Comparison of ENCODE assay signal across 17 mouse cellular contexts in the genomic region with DNA sequence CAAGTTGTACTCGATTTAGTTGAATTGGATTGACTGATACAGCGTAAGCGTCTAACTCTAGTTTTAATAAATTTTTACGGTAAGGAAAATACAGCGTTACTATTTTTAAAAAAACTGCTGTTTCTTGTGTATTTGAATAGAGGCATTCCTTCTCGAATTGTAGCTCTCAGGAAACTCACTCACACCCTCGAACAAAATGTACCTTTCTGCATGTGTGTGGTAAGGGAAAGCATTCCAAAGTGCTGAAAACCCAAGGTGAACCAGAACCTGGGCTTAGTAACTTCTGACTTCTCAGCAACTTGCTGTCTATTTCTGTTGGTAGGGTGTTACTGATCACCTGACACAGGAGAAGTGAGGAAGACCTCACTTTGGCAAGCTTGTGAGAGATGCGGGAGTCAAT.
DNase-seq lines count a peak whose midpoint lies in the region; ATAC-seq and TF ChIP-seq lines count a peak whose summit lies in the region.
"Had no signal": no experiment of that assay in that cellular context is flagged by ENCODE, and none has a peak within 500 bp of the region (broad histone marks: within the 10 kb centered on the region; RNA-seq: fewer than 3 reads in every experiment).

No protein-coding gene starts in this region.

- H3K4me2 ChIP-seq in hindbrain, embryonic 14.5 days (replicated peaks): no peak overlapping the region
- no peak overlapping the region for H3K4me2 ChIP-seq in hindbrain, embryonic 12.5 days (replicated peaks)
- no peak overlapping the region for H3K4me2 ChIP-seq in midbrain, embryonic 13.5 days (replicated peaks)
- H3K4me2 ChIP-seq in midbrain, postnatal 0 days (ENCODE audit: low read depth, low read length, poor library complexity, severe bottlenecking): no peak overlapping the region
- no peak overlapping the region for H3K4me2 ChIP-seq in forebrain, embryonic 14.5 days (ENCODE audit: low read length)

- no peak overlapping the region for H3K4me3 ChIP-seq in hindbrain, embryonic 14.5 days (replicated peaks; ENCODE audit: low read length)
- no peak overlapping the region for H3K4me3 ChIP-seq in hindbrain, embryonic 12.5 days
- H3K4me3 ChIP-seq in midbrain, embryonic 13.5 days (replicated peaks): no peak overlapping the region
- no peak overlapping the region for H3K4me3 ChIP-seq in midbrain, postnatal 0 days (ENCODE audit: low read depth, low read length)
- H3K4me3 ChIP-seq in forebrain, embryonic 14.5 days (ENCODE audit: low read depth, low read length): no peak overlapping the region
- H3K4me3 ChIP-seq: erythroblast, embryonic 14.5 days had no signal

- H3K4me1 ChIP-seq in hindbrain, embryonic 14.5 days (replicated peaks; ENCODE audit: control insufficient read depth, insufficient read depth, low read length): peaks cover 15% of the 10 kb centered on the region; the same call in 1 of the 2 replicates
- H3K4me1 ChIP-seq in hindbrain, embryonic 12.5 days: peaks cover 14% of the 10 kb centered on the region
- peaks cover 50% of the 10 kb centered on the region for H3K4me1 ChIP-seq in midbrain, embryonic 13.5 days (replicated peaks)
- H3K4me1 ChIP-seq in midbrain, postnatal 0 days (ENCODE audit: insufficient read depth, low read length): no peaks in the 10 kb centered on the region
- peaks cover 16% of the 10 kb centered on the region; the same call in 1 of the 2 replicates for H3K4me1 ChIP-seq in forebrain, embryonic 14.5 days (ENCODE audit: control insufficient read depth, insufficient read depth, low read length)
- H3K4me1 ChIP-seq: embryonic facial prominence, embryonic 15.5 days had no signal

- no peak for TF ChIP-seq CTCF in midbrain, postnatal 0 days (IDR thresholded peaks at IDR 0.05)

- H3K27ac ChIP-seq in hindbrain, embryonic 14.5 days: peak overlapping the region; percentile 84; the same call in 1 of the 2 replicates
- no peak overlapping the region for H3K27ac ChIP-seq in hindbrain, embryonic 12.5 days
- peak overlapping the region; percentile 44; the same call in 1 of the 2 replicates for H3K27ac ChIP-seq in midbrain, embryonic 13.5 days
- no peak overlapping the region for H3K27ac ChIP-seq in midbrain, postnatal 0 days (ENCODE audit: low read depth, low read length)
- H3K27ac ChIP-seq in forebrain, embryonic 14.5 days (ENCODE audit: low read depth, low read length): 0 out of 2 replicates have a peak overlapping the region, but pooled peaks have one; percentile 15
- H3K27ac ChIP-seq: embryonic facial prominence, embryonic 15.5 days; heart, embryonic 13.5 days had no signal

- H3K9ac ChIP-seq in hindbrain, embryonic 14.5 days: no peak overlapping the region
- H3K9ac ChIP-seq in hindbrain, embryonic 12.5 days: no peak overlapping the region
- no peak overlapping the region for H3K9ac ChIP-seq in midbrain, embryonic 13.5 days (replicated peaks)
- H3K9ac ChIP-seq in midbrain, postnatal 0 days (replicated peaks; ENCODE audit: low read length, poor library complexity, severe bottlenecking): no peak overlapping the region
- H3K9ac ChIP-seq in forebrain, embryonic 14.5 days (ENCODE audit: low read length): no peak overlapping the region
- H3K9ac ChIP-seq: embryonic facial prominence, embryonic 15.5 days; heart, embryonic 13.5 days had no signal

- peaks cover 66% of the 10 kb centered on the region for H3K27me3 ChIP-seq in hindbrain, embryonic 14.5 days (ENCODE audit: control insufficient read depth, insufficient read depth, low read length)
- peaks cover 38% of the 10 kb centered on the region for H3K27me3 ChIP-seq in hindbrain, embryonic 12.5 days
- H3K27me3 ChIP-seq in midbrain, embryonic 13.5 days: peaks cover 87% of the 10 kb centered on the region
- H3K27me3 ChIP-seq in midbrain, postnatal 0 days (ENCODE audit: insufficient read depth, low read length): peaks cover 56% of the 10 kb centered on the region
- H3K27me3 ChIP-seq in forebrain, embryonic 14.5 days (replicated peaks; ENCODE audit: control insufficient read depth, insufficient read depth, low read length): peaks cover 9% of the 10 kb centered on the region; the same call in 1 of the 2 replicates

- no peak for DNase-seq in hindbrain, embryonic 14.5 days (ENCODE audit: low spot score)
- no peak for DNase-seq in midbrain, postnatal 0 days (ENCODE audit: low spot score)
- no peak for DNase-seq in forebrain, embryonic 14.5 days (ENCODE audit: low spot score)
- no peak for DNase-seq in adipocyte (ENCODE audit: low spot score)
- DNase-seq in frontal cortex, postnatal 10 days (ENCODE audit: low spot score in 2 of 2): no peak
- DNase-seq: adrenal gland, adult 8-10 months; adrenal gland, postnatal 36 days; cerebellum, adult 8-10 months; gastrocnemius, postnatal 36 days; heart, adult 11 months; heart, postnatal 36 days; kidney, adult 11 months had no signal

- H3K9me3 ChIP-seq in hindbrain, embryonic 14.5 days (ENCODE audit: control insufficient read depth, low read length): no peaks in the 10 kb centered on the region
- no peaks in the 10 kb centered on the region for H3K9me3 ChIP-seq in hindbrain, embryonic 12.5 days (replicated peaks)
- H3K9me3 ChIP-seq in midbrain, embryonic 13.5 days: no peaks in the 10 kb centered on the region
- H3K9me3 ChIP-seq in midbrain, postnatal 0 days (ENCODE audit: low read length): no peaks in the 10 kb centered on the region
- H3K9me3 ChIP-seq in forebrain, embryonic 14.5 days (replicated peaks; ENCODE audit: control insufficient read depth, low read length): no peaks in the 10 kb centered on the region
- H3K9me3 ChIP-seq: embryonic facial prominence, embryonic 15.5 days; heart, embryonic 13.5 days had no signal

- no peak for ATAC-seq in hindbrain, embryonic 14.5 days (ENCODE audit: low FRiP score)
- ATAC-seq in hindbrain, embryonic 12.5 days (ENCODE audit: low FRiP score): no peak
- ATAC-seq in midbrain, embryonic 13.5 days: no peak
- ATAC-seq in midbrain, postnatal 0 days (ENCODE audit: low FRiP score): no peak
- ATAC-seq in forebrain, embryonic 14.5 days: no peak

- 78% methylated on average over 8 of the region's 8 CpGs for WGBS in hindbrain, embryonic 14.5 days
- WGBS in hindbrain, embryonic 12.5 days: 83% methylated on average over 8 of the region's 8 CpGs
- 69% methylated on average over 8 of the region's 8 CpGs for WGBS in midbrain, embryonic 13.5 days
- WGBS in midbrain, postnatal 0 days: 81% methylated on average over 8 of the region's 8 CpGs
- WGBS in forebrain, embryonic 14.5 days: 67% methylated on average over 8 of the region's 8 CpGs

- no peaks in the 10 kb centered on the region for H3K36me3 ChIP-seq in hindbrain, embryonic 14.5 days (replicated peaks; ENCODE audit: control insufficient read depth, insufficient read depth)
- H3K36me3 ChIP-seq in hindbrain, embryonic 12.5 days: no peaks in the 10 kb centered on the region
- H3K36me3 ChIP-seq in midbrain, embryonic 13.5 days: no peaks in the 10 kb centered on the region
- H3K36me3 ChIP-seq in midbrain, postnatal 0 days (ENCODE audit: insufficient read depth, low read length): no peaks in the 10 kb centered on the region
- no peaks in the 10 kb centered on the region for H3K36me3 ChIP-seq in forebrain, embryonic 14.5 days (ENCODE audit: control insufficient read depth, insufficient read depth, low read length)
- H3K36me3 ChIP-seq: embryonic facial prominence, embryonic 15.5 days; heart, embryonic 13.5 days had no signal

Comparison
In these comparisons a context has a peak if more than half of its experiments do, and no peak if none do; other contexts are left out.
1. H3K27ac ChIP-seq: peak in hindbrain, embryonic 14.5 days (single experiment), midbrain, embryonic 13.5 days (single experiment) and forebrain, embryonic 14.5 days (single experiment); none in hindbrain, embryonic 12.5 days (single experiment) and midbrain, postnatal 0 days (single experiment).